Mouse (Mus musculus) heart, adult 2 months (tissue): Measurements from ENCODE around the gene Efcab9.

Experiments
- CTCF ChIP-seq: fragments of 200-600 bp; IDR thresholded peaks from 2 replicates; pipeline ENCODE4 v1.8.1; 2022; ENCODE audit warnings: antibody characterized with exemption, mild to moderate bottlenecking, moderate library complexity
- EP300 ChIP-seq: fragments of 200-500 bp; IDR thresholded peaks from 2 replicates; pipeline ENCODE4 v1.6.1; 2011; ENCODE audit warnings: low read depth, low read length, control low read depth; ENCODE audit not compliant: insufficient read depth
- POLR2A ChIP-seq: fragments of 200-500 bp; IDR thresholded peaks from 2 replicates; pipeline ENCODE4 v1.6.1; 2011; ENCODE audit warnings: mild to moderate bottlenecking, low read depth, low read length, control low read depth; ENCODE audit not compliant: insufficient read depth

DNA sequence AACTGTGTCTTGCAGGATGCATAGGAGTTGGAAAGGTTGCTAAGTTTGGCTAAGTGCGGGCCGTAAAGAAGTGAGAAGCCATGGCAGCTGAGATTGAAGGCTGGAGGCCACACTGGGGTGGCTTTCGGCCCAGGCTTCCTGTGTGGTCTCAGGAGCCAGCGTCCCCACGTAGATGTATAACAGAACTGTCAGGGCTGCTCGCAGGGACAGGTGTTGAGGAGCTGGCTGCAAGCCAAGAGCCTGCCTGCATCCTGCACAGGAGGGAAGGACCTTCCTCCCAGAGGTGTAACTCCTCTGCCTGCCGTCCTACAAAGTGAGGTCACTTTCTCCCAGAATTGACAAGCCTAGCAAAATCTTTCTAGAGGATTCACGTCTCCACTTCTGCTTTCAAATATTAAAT lies 26.8 kb upstream of the Efcab9 start:
- TF ChIP-seq POLR2A = no peak
- TF ChIP-seq EP300 = no peak
- no peak for TF ChIP-seq CTCF
